Mouse (Mus musculus): ENCODE measurements at regions not wholly inside any gene's neighbourhood (a gene's known extent, or its start where the extent isn't known, plus 50 kb on each side); places are given as distances from the start of the nearest gene placed in this dataset.

GRCm38 (mm10) chr6:52368734-52369412 lies 55.6 kb downstream of the Evx1 start:
- DNase-seq = no peak

GRCm38 (mm10) chr6:52370806-52371360 lies 57.6 kb downstream of the Evx1 start:
- no peak for DNase-seq

- no peak for DNase-seq
Measured at GRCm38 (mm10) chr6:52379146-52379545, 65.8 kb downstream of the Evx1 start.

GRCm38 (mm10) chr6:52379588-52379987 lies 66.3 kb downstream of the Evx1 start:
- no peak for DNase-seq

- DNase-seq = no peak
Measured at GRCm38 (mm10) chr6:52385044-52385443, 71.7 kb downstream of the Evx1 start.

GRCm38 (mm10) chr6:52401404-52401803 lies 88.1 kb downstream of the Evx1 start:
- DNase-seq = no peak

- no peak for DNase-seq
Measured at GRCm38 (mm10) chr6:52409991-52410390, 96.7 kb downstream of the Evx1 start.

GRCm38 (mm10) chr6:52410711-52411110 lies 97.4 kb downstream of the Evx1 start:
- DNase-seq = no peak

- no peak for DNase-seq
Measured at GRCm38 (mm10) chr6:52411302-52411701, 98.0 kb downstream of the Evx1 start.

GRCm38 (mm10) chr6:52413639-52414038 lies 100.3 kb downstream of the Evx1 start:
- DNase-seq = no peak

- no peak for DNase-seq
Measured at GRCm38 (mm10) chr6:52415341-52415946, 102.1 kb downstream of the Evx1 start.

GRCm38 (mm10) chr6:52416491-52416890 lies 103.2 kb downstream of the Evx1 start:
- peak in 1 of 2 experiments; percentile 35 for DNase-seq

- DNase-seq = peak; percentile 60 to 74
Measured at GRCm38 (mm10) chr6:52417439-52418124, 104.3 kb downstream of the Evx1 start.

- DNase-seq = peak; percentile 55 to 60
Measured at GRCm38 (mm10) chr6:52418451-52419170, 105.3 kb downstream of the Evx1 start.

- DNase-seq = no peak
Measured at GRCm38 (mm10) chr6:52420276-52420970, 107.1 kb downstream of the Evx1 start.

- DNase-seq = no peak
Measured at GRCm38 (mm10) chr6:52421771-52422170, 108.5 kb downstream of the Evx1 start.

- no peak for DNase-seq
Measured at GRCm38 (mm10) chr6:52422686-52423085, 109.4 kb downstream of the Evx1 start.

GRCm38 (mm10) chr6:52423581-52424107 lies 110.3 kb downstream of the Evx1 start:
- no peak for DNase-seq

GRCm38 (mm10) chr6:52424440-52424839 lies 111.1 kb downstream of the Evx1 start:
- no peak for DNase-seq

- no peak for DNase-seq
Measured at GRCm38 (mm10) chr6:52425082-52425481, 111.8 kb downstream of the Evx1 start.

GRCm38 (mm10) chr6:52428489-52429203 lies 115.3 kb downstream of the Evx1 start:
- DNase-seq = no peak

GRCm38 (mm10) chr6:52429204-52429552 lies 115.9 kb downstream of the Evx1 start:
- DNase-seq = peak; percentile 47 to 62
